Mouse (Mus musculus) kidney, embryonic 14.5 days (tissue): ENCODE data around the gene Cdh13. TPM values are rescaled to one million over a fixed set of nuclear protein-coding genes. Genes with fewer than 3 reads are reported as not detected.

ENCODE experiments used
- ATAC-seq: fragments of 200-750 bp; cut with Nextera tagmentation; 2 replicates; pipeline ENCODE4 v1.8.0; 2017; ENCODE audit warnings: moderate number of reproducible peaks, mild to moderate bottlenecking, moderate TSS enrichment, moderate library complexity; ENCODE audit not compliant: low FRiP score, low TSS enrichment
- H3K27ac ChIP-seq: fragments of 300-500 bp; sonication (generic); 2 replicates; pipeline ENCODE4 v1.5.1; 2014; ENCODE audit warnings: low read depth, mild to moderate bottlenecking, low read length, moderate library complexity, mixed read lengths
- H3K27me3 ChIP-seq: fragments of 300-500 bp; sonication (generic); 2 replicates; pipeline ENCODE4 v1.6.1; 2014; ENCODE audit warnings: mild to moderate bottlenecking, low read length; ENCODE audit not compliant: control insufficient read depth, insufficient read depth
- H3K36me3 ChIP-seq: fragments of 300-500 bp; sonication (generic); 2 replicates; pipeline ENCODE4 v1.6.1; 2014; ENCODE audit warnings: low read length, mixed read lengths; ENCODE audit not compliant: control insufficient read depth, insufficient read depth
- H3K4me1 ChIP-seq: fragments of 300-500 bp; sonication (generic); 2 replicates; pipeline ENCODE4 v1.6.1; 2014; ENCODE audit warnings: low read length, mixed read lengths; ENCODE audit not compliant: control insufficient read depth, insufficient read depth
- H3K4me2 ChIP-seq: fragments of 300-500 bp; sonication (generic); replicated peaks from 2 replicates; pipeline ENCODE4 v1.6.1; 2014; ENCODE audit warnings: low read depth, mild to moderate bottlenecking, low read length
- H3K4me3 ChIP-seq: fragments of 300-500 bp; sonication (generic); 2 replicates; pipeline ENCODE4 v1.5.1; 2014; ENCODE audit warnings: mild to moderate bottlenecking, low read length
- H3K9ac ChIP-seq: fragments of 300-500 bp; sonication (generic); 2 replicates; pipeline ENCODE4 v1.6.1; 2014; ENCODE audit warnings: low read depth, mild to moderate bottlenecking, low read length, moderate library complexity
- H3K9me3 ChIP-seq: fragments of 300-500 bp; sonication (generic); 2 replicates; pipeline ENCODE4 v1.6.1; 2016; ENCODE audit warnings: low read length; ENCODE audit not compliant: control insufficient read depth
- WGBS: fragments of 180-500 bp; shearing (Covaris S2); extraction: QIAGEN DNeasy Blood & Tissue Kit; methylation state at CpG from one replicate; pipeline ENCODE4 v1.1.7; 2014; 5-methylcytosine and 5-hydroxymethylcytosine counted together
- polyA plus RNA-seq: library from polyadenylated mRNA; unstranded; fragments of >200 nt; fragmentation: Nextera tagmentation; extraction: Ambion mirVana; gene quantifications from 2 replicates; pipeline ENCODE4 v1.2.1, GENCODE M21; 2014

Gene Cdh13
- polyA plus RNA-seq, 1 experiment from 2014 or later: 3.1 TPM

- no peaks in the 10 kb centered on the region for H3K4me1 ChIP-seq
- H3K27ac ChIP-seq: no peak overlapping the region
- no peaks in the 10 kb centered on the region for H3K9me3 ChIP-seq
- no peak overlapping the region for H3K4me3 ChIP-seq
- 88% methylated on average over 4 of the region's 4 CpGs for WGBS
- ATAC-seq: no peak
- H3K4me2 ChIP-seq: no peak overlapping the region
- H3K9ac ChIP-seq: no peak overlapping the region
- H3K27me3 ChIP-seq: peaks cover 17% of the 10 kb centered on the region
- H3K36me3 ChIP-seq: no peaks in the 10 kb centered on the region
These were observed 5.6 kb downstream of the Cdh13 start for GRCm38 (mm10) chr8:118289091-118289490.

GRCm38 (mm10) chr8:118289525-118289924, 6.0 kb downstream of the Cdh13 start:
- Histone ChIP-seq H3K27me3 (peaks cover 15% of the 10 kb centered on the region), H3K9me3 (no peaks in the 10 kb centered on the region), H3K4me2 (no peak overlapping the region), H3K36me3 (no peaks in the 10 kb centered on the region), H3K27ac (no peak overlapping the region), H3K4me3 (no peak overlapping the region), H3K4me1 (no peaks in the 10 kb centered on the region), H3K9ac (no peak overlapping the region)
- 82% methylated on average over 7 of the region's 7 CpGs for WGBS
- no peak for ATAC-seq

- WGBS: 69% methylated on average over 6 of the region's 6 CpGs
- no peak overlapping the region for H3K4me3 ChIP-seq
- H3K9me3 ChIP-seq: no peaks in the 10 kb centered on the region
- H3K4me2 ChIP-seq: no peak overlapping the region
- H3K4me1 ChIP-seq: no peaks in the 10 kb centered on the region
- H3K36me3 ChIP-seq: no peaks in the 10 kb centered on the region
- H3K27ac ChIP-seq: no peak overlapping the region
- H3K9ac ChIP-seq: no peak overlapping the region
- peaks cover 7% of the 10 kb centered on the region for H3K27me3 ChIP-seq
- ATAC-seq: no peak
These were observed 6.7 kb downstream of the Cdh13 start for GRCm38 (mm10) chr8:118290266-118290665.

- no peak for ATAC-seq
- H3K27ac ChIP-seq: no peak overlapping the region
- WGBS: 95% methylated on average over 5 of the region's 5 CpGs
- H3K4me3 ChIP-seq: no peak overlapping the region
- H3K27me3 ChIP-seq: no peaks in the 10 kb centered on the region
- no peaks in the 10 kb centered on the region for H3K4me1 ChIP-seq
- no peak overlapping the region for H3K9ac ChIP-seq
- H3K36me3 ChIP-seq: no peaks in the 10 kb centered on the region
- H3K4me2 ChIP-seq: no peak overlapping the region
- H3K9me3 ChIP-seq: no peaks in the 10 kb centered on the region
These were observed 12.9 kb downstream of the Cdh13 start for GRCm38 (mm10) chr8:118296477-118296876.

GRCm38 (mm10) chr8:118306957-118307356, 23.4 kb downstream of the Cdh13 start:
- H3K27ac ChIP-seq: no peak overlapping the region
- no peaks in the 10 kb centered on the region for H3K9me3 ChIP-seq
- ATAC-seq: no peak
- H3K4me2 ChIP-seq: no peak overlapping the region
- WGBS: 49% methylated on average over 10 of the region's 10 CpGs
- H3K27me3 ChIP-seq: no peaks in the 10 kb centered on the region
- no peaks in the 10 kb centered on the region for H3K36me3 ChIP-seq
- no peak overlapping the region for H3K9ac ChIP-seq
- 0 out of 2 replicates have a peak, but pooled peaks cover 2% of the 10 kb centered on the region for H3K4me1 ChIP-seq
- no peak overlapping the region for H3K4me3 ChIP-seq

GRCm38 (mm10) chr8:118309106-118309505, 25.6 kb downstream of the Cdh13 start:
- H3K27ac ChIP-seq: no peak overlapping the region
- H3K27me3 ChIP-seq: no peaks in the 10 kb centered on the region
- no peak overlapping the region for H3K4me2 ChIP-seq
- WGBS: 63% methylated on average over 3 of the region's 3 CpGs
- H3K36me3 ChIP-seq: no peaks in the 10 kb centered on the region
- ATAC-seq: no peak
- no peak overlapping the region for H3K4me3 ChIP-seq
- H3K4me1 ChIP-seq: 0 out of 2 replicates have a peak, but pooled peaks cover 2% of the 10 kb centered on the region
- no peaks in the 10 kb centered on the region for H3K9me3 ChIP-seq
- H3K9ac ChIP-seq: no peak overlapping the region

- 56% methylated on average over 17 of the region's 17 CpGs for WGBS
- Histone ChIP-seq H3K27ac (no peak overlapping the region), H3K4me2 (no peak overlapping the region), H3K9me3 (no peaks in the 10 kb centered on the region), H3K36me3 (no peaks in the 10 kb centered on the region), H3K4me3 (no peak overlapping the region), H3K4me1 (no peaks in the 10 kb centered on the region), H3K27me3 (no peaks in the 10 kb centered on the region), H3K9ac (no peak overlapping the region)
- no peak for ATAC-seq
These were observed 30.1 kb downstream of the Cdh13 start for GRCm38 (mm10) chr8:118313426-118314187.

GRCm38 (mm10) chr8:118314188-118314563, 30.6 kb downstream of the Cdh13 start:
- Histone ChIP-seq H3K27ac (no peak overlapping the region), H3K4me2 (no peak overlapping the region), H3K9me3 (no peaks in the 10 kb centered on the region), H3K36me3 (no peaks in the 10 kb centered on the region), H3K27me3 (no peaks in the 10 kb centered on the region), H3K9ac (no peak overlapping the region), H3K4me1 (no peaks in the 10 kb centered on the region), H3K4me3 (no peak overlapping the region)
- no peak for ATAC-seq
- WGBS: 80% methylated on average over 6 of the region's 6 CpGs

GRCm38 (mm10) chr8:118314932-118315331, 31.4 kb downstream of the Cdh13 start:
- Histone ChIP-seq H3K27me3 (no peaks in the 10 kb centered on the region), H3K9ac (no peak overlapping the region), H3K36me3 (no peaks in the 10 kb centered on the region), H3K4me1 (no peaks in the 10 kb centered on the region), H3K4me2 (no peak overlapping the region), H3K27ac (no peak overlapping the region), H3K4me3 (no peak overlapping the region), H3K9me3 (no peaks in the 10 kb centered on the region)
- no peak for ATAC-seq
- WGBS: 95% methylated on average over 7 of the region's 7 CpGs
